ENCODE assay signal across 24 mouse cellular contexts in genomic region chr6:29600188-29600587, GRCm38 (mm10).
"Had no signal": no experiment of that assay in that cellular context is flagged by ENCODE, and none has a peak within 500 bp of the region (broad histone marks: within the 10 kb centered on the region; RNA-seq: fewer than 3 reads in every experiment).

No protein-coding gene starts in this region.

- H3K9ac ChIP-seq: heart, embryonic 12.5 days; hindbrain, embryonic 12.5 days; hindbrain, embryonic 14.5 days; intestine, embryonic 15.5 days; limb, embryonic 13.5 days; limb, embryonic 15.5 days; liver, embryonic 12.5 days; liver, embryonic 14.5 days had no signal

- H3K4me2 ChIP-seq: heart, embryonic 12.5 days; hindbrain, embryonic 12.5 days; hindbrain, embryonic 14.5 days; intestine, embryonic 15.5 days; limb, embryonic 13.5 days; limb, embryonic 15.5 days; liver, embryonic 12.5 days had no signal

- H3K36me3 ChIP-seq: heart, embryonic 10.5 days; heart, embryonic 12.5 days; hindbrain, embryonic 12.5 days; intestine, embryonic 15.5 days; limb, embryonic 13.5 days; limb, embryonic 15.5 days had no signal

- ATAC-seq: hindbrain, embryonic 16.5 days; inflammation-experienced regulatory T-cells, adult 6 months; intestine, embryonic 15.5 days; intestine, postnatal 0 days; liver, embryonic 12.5 days had no signal

- H3K9me3 ChIP-seq: heart, embryonic 10.5 days; heart, embryonic 12.5 days; hindbrain, embryonic 10.5 days; hindbrain, embryonic 12.5 days; intestine, embryonic 15.5 days; limb, embryonic 13.5 days; limb, embryonic 15.5 days; liver, embryonic 12.5 days had no signal

- H3K4me1 ChIP-seq: heart, embryonic 10.5 days; hindbrain, embryonic 10.5 days; intestine, embryonic 15.5 days; limb, embryonic 13.5 days; limb, embryonic 15.5 days; liver, embryonic 12.5 days had no signal

- H3K27ac ChIP-seq: gastrocnemius, adult 2 months; heart, embryonic 10.5 days; hindbrain, embryonic 10.5 days; hindbrain, embryonic 12.5 days; hindbrain, embryonic 14.5 days; intestine, embryonic 15.5 days; left cerebral cortex, adult 2 months; limb, embryonic 13.5 days; limb, embryonic 15.5 days; liver, embryonic 12.5 days; liver, embryonic 14.5 days had no signal

- DNase-seq: gastrocnemius, adult 2 months; gastrocnemius, postnatal 10 days; gastrocnemius, postnatal 36 days; heart, postnatal 10 days; heart, postnatal 4 days; kidney, adult 18-20 months; kidney, adult 8-10 months; kidney, postnatal 10 days; kidney, postnatal 25 days; kidney, postnatal 4 days had no signal

- H3K4me3 ChIP-seq: gastrocnemius, adult 2 months; heart, embryonic 10.5 days; heart, embryonic 12.5 days; hindbrain, embryonic 10.5 days; hindbrain, embryonic 12.5 days; intestine, embryonic 15.5 days; left cerebral cortex, adult 2 months; limb, embryonic 13.5 days; limb, embryonic 15.5 days; liver, embryonic 12.5 days had no signal

- H3K27me3 ChIP-seq: heart, embryonic 12.5 days; hindbrain, embryonic 12.5 days; intestine, embryonic 15.5 days; limb, embryonic 13.5 days; limb, embryonic 15.5 days; liver, embryonic 12.5 days had no signal
